Comparison of ENCODE assay signal across 11 mouse cellular contexts in genomic region chr6:72659717-72660390, GRCm38 (mm10). TPM values are rescaled to one million over a fixed set of nuclear protein-coding genes. Genes with fewer than 3 reads are reported as not detected.
A peak's percentile ranks its signal among the peaks of the same experiment; 100 is the strongest.
DNase-seq lines count a peak whose midpoint lies in the region; ATAC-seq and TF ChIP-seq lines count a peak whose summit lies in the region.
"Had no signal": no experiment of that assay in that cellular context is flagged by ENCODE, and none has a peak within 500 bp of the region (broad histone marks: within the 10 kb centered on the region; RNA-seq: fewer than 3 reads in every experiment).

No protein-coding gene starts in this region.

- no peaks in the 10 kb centered on the region for H3K79me2 ChIP-seq in C2C12 (ENCODE audit: control insufficient read depth, insufficient read depth)

- no peaks in the 10 kb centered on the region for H3K79me3 ChIP-seq in C2C12 (ENCODE audit: low read depth)

- no peak overlapping the region for H3ac ChIP-seq in C2C12 (ENCODE audit: control insufficient read depth, insufficient read length, low read depth)

- ATAC-seq in heart, embryonic 14.5 days (ENCODE audit: insufficient number of reproducible peaks, insufficient read depth, low FRiP score, low read depth): no peak; the same call in 1 of the 2 replicates
- no peak for ATAC-seq in embryonic facial prominence, embryonic 12.5 days (ENCODE audit: insufficient number of reproducible peaks, insufficient read depth, low FRiP score, low TSS enrichment)
- no peak for ATAC-seq in limb, embryonic 12.5 days (ENCODE audit: insufficient number of reproducible peaks, insufficient read depth, low FRiP score, low TSS enrichment, low read depth)
- no peak for ATAC-seq in megakaryocyte-erythroid progenitor cell, adult 5-6 weeks (replicated peaks; ENCODE audit: low FRiP score, low TSS enrichment, poor library complexity, severe bottlenecking)

- TF ChIP-seq CTCF in C2C12 (IDR thresholded peaks at IDR 0.05; ENCODE audit: control insufficient read depth, insufficient read depth, insufficient read length): no peak

- DNase-seq in heart, adult 18-20 months: no peak
- DNase-seq in ovary, postnatal 10 days (ENCODE audit: low spot score): no peak
- DNase-seq in neural tube, embryonic 10.5 days (ENCODE audit: extremely low spot score, low spot score): no peak
- DNase-seq: cerebellum, adult 9-11 months; thymus, postnatal 14 days had no signal

- H3K36me3 ChIP-seq in heart, embryonic 14.5 days (ENCODE audit: control insufficient read depth, insufficient read depth, low read length): no peaks in the 10 kb centered on the region
- H3K36me3 ChIP-seq in C2C12 (ENCODE audit: control insufficient read depth, insufficient read depth): no peaks in the 10 kb centered on the region
- H3K36me3 ChIP-seq in embryonic facial prominence, embryonic 12.5 days: no peaks in the 10 kb centered on the region
- H3K36me3 ChIP-seq in limb, embryonic 12.5 days: no peaks in the 10 kb centered on the region; the same call in 1 of the 2 replicates
- H3K36me3 ChIP-seq: neural tube, embryonic 13.5 days had no signal

- peaks cover 39 to 56% of the 10 kb centered on the region in 2 experiments for H3K4me1 ChIP-seq in heart, embryonic 14.5 days (ENCODE audit: control insufficient read depth in 2 of 2, insufficient read depth in 2 of 2, low read length in 2 of 2)
- H3K4me1 ChIP-seq in embryonic facial prominence, embryonic 12.5 days: peaks cover 66% of the 10 kb centered on the region
- H3K4me1 ChIP-seq in limb, embryonic 12.5 days (replicated peaks): peaks cover 71% of the 10 kb centered on the region

- no peaks in the 10 kb centered on the region for H3K27me3 ChIP-seq in heart, embryonic 14.5 days (ENCODE audit: control insufficient read depth, insufficient read depth, low read length)
- no peaks in the 10 kb centered on the region for H3K27me3 ChIP-seq in C2C12 (ENCODE audit: control insufficient read depth, insufficient read depth, insufficient read length)
- no peaks in the 10 kb centered on the region for H3K27me3 ChIP-seq in embryonic facial prominence, embryonic 12.5 days
- H3K27me3 ChIP-seq in limb, embryonic 12.5 days: no peaks in the 10 kb centered on the region
- H3K27me3 ChIP-seq: neural tube, embryonic 13.5 days had no signal

- no peak overlapping the region for H3K4me2 ChIP-seq in heart, embryonic 14.5 days (ENCODE audit: low read length)
- no peak overlapping the region for H3K4me2 ChIP-seq in embryonic facial prominence, embryonic 12.5 days (replicated peaks)
- no peak overlapping the region for H3K4me2 ChIP-seq in limb, embryonic 12.5 days
- H3K4me2 ChIP-seq: neural tube, embryonic 13.5 days had no signal

- H3K9me3 ChIP-seq in heart, embryonic 14.5 days (ENCODE audit: control insufficient read depth, low read length): no peaks in the 10 kb centered on the region
- H3K9me3 ChIP-seq in embryonic facial prominence, embryonic 12.5 days: no peaks in the 10 kb centered on the region
- H3K9me3 ChIP-seq in limb, embryonic 12.5 days: no peaks in the 10 kb centered on the region
- H3K9me3 ChIP-seq: neural tube, embryonic 13.5 days had no signal

- H3K27ac ChIP-seq in heart, embryonic 14.5 days (replicated peaks in 1 of 2; ENCODE audit: control insufficient read depth in 1 of 2, insufficient read depth in 1 of 2, low read depth in 2 of 2, low read length in 2 of 2): peak overlapping the region; percentile 50 to 51; a peak in 3 of 4 replicates
- 0 out of 2 replicates have a peak overlapping the region, but pooled peaks have one; percentile 57 for H3K27ac ChIP-seq in embryonic facial prominence, embryonic 12.5 days
- H3K27ac ChIP-seq in limb, embryonic 12.5 days: peak overlapping the region; percentile 36; the same call in 1 of the 2 replicates

- H3K4me3 ChIP-seq in heart, embryonic 14.5 days (ENCODE audit: control insufficient read depth in 1 of 2, insufficient read depth in 1 of 2, low read depth in 1 of 2, low read length in 2 of 2): no peak overlapping the region
- no peak overlapping the region for H3K4me3 ChIP-seq in C2C12 (ENCODE audit: insufficient read depth, poor library complexity, severe bottlenecking)
- no peak overlapping the region for H3K4me3 ChIP-seq in embryonic facial prominence, embryonic 12.5 days
- no peak overlapping the region for H3K4me3 ChIP-seq in limb, embryonic 12.5 days (replicated peaks)
- H3K4me3 ChIP-seq: neural tube, embryonic 13.5 days had no signal

- 54% methylated on average over 8 of the region's 8 CpGs for WGBS in heart, embryonic 14.5 days
- WGBS in embryonic facial prominence, embryonic 12.5 days: 80% methylated on average over 8 of the region's 8 CpGs
- WGBS in limb, embryonic 12.5 days: 74% methylated on average over 8 of the region's 8 CpGs

- no peak overlapping the region for H3K9ac ChIP-seq in heart, embryonic 14.5 days (ENCODE audit: low read length)
- no peak overlapping the region for H3K9ac ChIP-seq in embryonic facial prominence, embryonic 12.5 days
- no peak overlapping the region for H3K9ac ChIP-seq in limb, embryonic 12.5 days (replicated peaks)
- H3K9ac ChIP-seq: neural tube, embryonic 13.5 days had no signal

TF ChIP-seq in C2C12, 6 proteins besides CTCF, POLR2A, EP300 and RAD21:
- TF ChIP-seq CEBPB (IDR thresholded peaks at IDR 0.05; ENCODE audit: low read depth) (no peak), MAX (IDR thresholded peaks at IDR 0.05) (no peak), USF1 (IDR thresholded peaks at IDR 0.05; ENCODE audit: low read depth) (no peak), MYOG (IDR thresholded peaks at IDR 0.05; ENCODE audit: control insufficient read depth, extremely low read depth, insufficient read length) (no peak), MYOD1 (IDR thresholded peaks at IDR 0.05; ENCODE audit: control insufficient read depth, insufficient read length, low read depth) (peak; percentile 43), FOSL1 (IDR thresholded peaks at IDR 0.05; ENCODE audit: insufficient read depth, low read length, poor library complexity, severe bottlenecking) (peak; percentile 71)

RNA-seq across cellular contexts. Expression of gene Tgoln1, which starts 43.1 kb away (rescaled TPM):
- polyA plus RNA-seq in heart, embryonic 14.5 days (2014; fragmentation: Nextera tagmentation; extraction: Ambion mirVana): 27.9 and 29.4 TPM in 2 replicates
- total RNA-seq in heart, adult 18-20 months (2021): 10 to 100 TPM; 61.4 to 72.6 TPM
- polyA plus RNA-seq in C2C12 (2012; fragmentation: generic; extraction: Trizol): 10.2 TPM
- 23.8 and 24.6 TPM in 2 replicates for polyA plus RNA-seq in embryonic facial prominence, embryonic 12.5 days (2016; fragmentation: Nextera tagmentation; extraction: Ambion mirVana)
- 20.9 and 21.7 TPM in 2 replicates for polyA plus RNA-seq in limb, embryonic 12.5 days (2016; fragmentation: Nextera tagmentation; extraction: Ambion mirVana)
- total RNA-seq in megakaryocyte-erythroid progenitor cell, adult 5-6 weeks (2014; fragmentation: Nextera tagmentation): 22.6 and 29.3 TPM in 2 replicates
- 51.4 and 64.7 TPM in 2 replicates for total RNA-seq in megakaryocyte-erythroid progenitor cell, adult 5-6 weeks (2017)
